Mouse (Mus musculus): ENCODE results near the gene 1700047I17Rik2. TPM values are rescaled to one million over a fixed set of nuclear protein-coding genes. Genes with fewer than 3 reads are reported as not detected.
A peak's percentile ranks its signal among the peaks of the same experiment; 100 is the strongest.
"Not testable (repeated sequence)": the region's sequence is repeated elsewhere in the genome, so short reads cannot be mapped to it uniquely, and the experiment has no call there.

Gene 1700047I17Rik2
- total RNA-seq (2014; rRNA removed) = 0.28 TPM in 1 of 2 replicates, not detected in the other
- polyA plus RNA-seq (2012; rRNA removed) = not detected in 2 replicates

GRCm38 (mm10) chr12:55199306-55199705 is at the start of gene 1700047I17Rik2:
Gene 1700047I17Rik2, plus strand, starts transcription at chr12:55199592.
- H3K27me3 ChIP-seq (ENCODE audit: control insufficient read depth, insufficient read depth, low read length); H3K9ac ChIP-seq (ENCODE audit: low read depth, low read length); H3K27ac ChIP-seq (replicated peaks; ENCODE audit: insufficient read depth, low read depth, low read length); H3K36me3 ChIP-seq (ENCODE audit: control insufficient read depth, insufficient read depth, low read length); H3K79me2 ChIP-seq (ENCODE audit: control insufficient read depth, insufficient read depth, low read length); DNase-seq (ENCODE audit: extremely low read depth, low read depth, low spot score); H3K4me1 ChIP-seq (ENCODE audit: control insufficient read depth, insufficient read depth, low read length); H3K4me3 ChIP-seq (ENCODE audit: insufficient read depth, low read depth, low read length): not testable (repeated sequence)
- no CpG with 5 or more reads among the region's 40 CpGs for WGBS

- not testable (repeated sequence) for H3K36me3 ChIP-seq (ENCODE audit: control insufficient read depth, insufficient read depth, low read length); H3K27ac ChIP-seq (replicated peaks; ENCODE audit: insufficient read depth, low read depth, low read length); H3K27me3 ChIP-seq (ENCODE audit: control insufficient read depth, insufficient read depth, low read length); H3K79me2 ChIP-seq (ENCODE audit: control insufficient read depth, insufficient read depth, low read length); DNase-seq (ENCODE audit: extremely low read depth, low read depth, low spot score); H3K4me1 ChIP-seq (ENCODE audit: control insufficient read depth, insufficient read depth, low read length); H3K9ac ChIP-seq (ENCODE audit: low read depth, low read length)
- H3K4me3 ChIP-seq (ENCODE audit: insufficient read depth, low read depth, low read length) = peak within 1 kb of the TSS; percentile 37; the same call in 1 of the 2 replicates
- WGBS = no CpG with 5 or more reads among the region's 57 CpGs
Observed at GRCm38 (mm10) chr12:55154559-55155448, 44.6 kb upstream of the 1700047I17Rik2 start, which contains the start of gene Srp54b. Gene Srp54b, plus strand, starts transcription at chr12:55155104.

GRCm38 (mm10) chr12:55155449-55155783 is 44.0 kb upstream of the 1700047I17Rik2 start:
- H3K79me2 ChIP-seq (ENCODE audit: control insufficient read depth, insufficient read depth, low read length); H3K36me3 ChIP-seq (ENCODE audit: control insufficient read depth, insufficient read depth, low read length); H3K9ac ChIP-seq (ENCODE audit: low read depth, low read length); H3K27me3 ChIP-seq (ENCODE audit: control insufficient read depth, insufficient read depth, low read length); H3K4me1 ChIP-seq (ENCODE audit: control insufficient read depth, insufficient read depth, low read length); DNase-seq (ENCODE audit: extremely low read depth, low read depth, low spot score); H3K27ac ChIP-seq (replicated peaks; ENCODE audit: insufficient read depth, low read depth, low read length): not testable (repeated sequence)
- H3K4me3 ChIP-seq (ENCODE audit: insufficient read depth, low read depth, low read length) = peak overlapping the region; percentile 37; the same call in 1 of the 2 replicates
- WGBS = 0% methylated on average over 10 of the region's 24 CpGs

GRCm38 (mm10) chr12:55167034-55167557 is 32.3 kb upstream of the 1700047I17Rik2 start:
- not testable (repeated sequence) for H3K27me3 ChIP-seq (ENCODE audit: control insufficient read depth, insufficient read depth, low read length); H3K36me3 ChIP-seq (ENCODE audit: control insufficient read depth, insufficient read depth, low read length); H3K9ac ChIP-seq (ENCODE audit: low read depth, low read length); H3K4me1 ChIP-seq (ENCODE audit: control insufficient read depth, insufficient read depth, low read length); DNase-seq (ENCODE audit: extremely low read depth, low read depth, low spot score); H3K79me2 ChIP-seq (ENCODE audit: control insufficient read depth, insufficient read depth, low read length); H3K27ac ChIP-seq (replicated peaks; ENCODE audit: insufficient read depth, low read depth, low read length); H3K4me3 ChIP-seq (ENCODE audit: insufficient read depth, low read depth, low read length)
- no CpG with 5 or more reads among the region's 7 CpGs for WGBS

- WGBS = no CpG with 5 or more reads among the region's 8 CpGs
- H3K36me3 ChIP-seq (ENCODE audit: control insufficient read depth, insufficient read depth, low read length); H3K79me2 ChIP-seq (ENCODE audit: control insufficient read depth, insufficient read depth, low read length): not testable (repeated sequence)
Observed at GRCm38 (mm10) chr12:55187686-55188085, 11.7 kb upstream of the 1700047I17Rik2 start.

GRCm38 (mm10) chr12:55189127-55189526 is 10.3 kb upstream of the 1700047I17Rik2 start:
- no CpG with 5 or more reads among the region's 5 CpGs for WGBS

More at GRCm38 (mm10) chr12:55187686-55188085, 11.7 kb upstream of the 1700047I17Rik2 start:
- H3K4me1 ChIP-seq (ENCODE audit: control insufficient read depth, insufficient read depth, low read length); H3K27ac ChIP-seq (replicated peaks; ENCODE audit: insufficient read depth, low read depth, low read length); DNase-seq (ENCODE audit: extremely low read depth, low read depth, low spot score); H3K27me3 ChIP-seq (ENCODE audit: control insufficient read depth, insufficient read depth, low read length); H3K4me3 ChIP-seq (ENCODE audit: insufficient read depth, low read depth, low read length); H3K9ac ChIP-seq (ENCODE audit: low read depth, low read length): not testable (repeated sequence)

GRCm38 (mm10) chr12:55199799-55200198 is 407 bp downstream of the 1700047I17Rik2 start:
- H3K27me3 ChIP-seq (ENCODE audit: control insufficient read depth, insufficient read depth, low read length); H3K4me3 ChIP-seq (ENCODE audit: insufficient read depth, low read depth, low read length); H3K79me2 ChIP-seq (ENCODE audit: control insufficient read depth, insufficient read depth, low read length); H3K4me1 ChIP-seq (ENCODE audit: control insufficient read depth, insufficient read depth, low read length); H3K36me3 ChIP-seq (ENCODE audit: control insufficient read depth, insufficient read depth, low read length); H3K27ac ChIP-seq (replicated peaks; ENCODE audit: insufficient read depth, low read depth, low read length); DNase-seq (ENCODE audit: extremely low read depth, low read depth, low spot score); H3K9ac ChIP-seq (ENCODE audit: low read depth, low read length): not testable (repeated sequence)
- WGBS = no CpG with 5 or more reads among the region's 18 CpGs

More at GRCm38 (mm10) chr12:55189127-55189526, 10.3 kb upstream of the 1700047I17Rik2 start:
- not testable (repeated sequence) for H3K27me3 ChIP-seq (ENCODE audit: control insufficient read depth, insufficient read depth, low read length); H3K79me2 ChIP-seq (ENCODE audit: control insufficient read depth, insufficient read depth, low read length); H3K9ac ChIP-seq (ENCODE audit: low read depth, low read length); H3K4me1 ChIP-seq (ENCODE audit: control insufficient read depth, insufficient read depth, low read length); H3K4me3 ChIP-seq (ENCODE audit: insufficient read depth, low read depth, low read length); DNase-seq (ENCODE audit: extremely low read depth, low read depth, low spot score); H3K27ac ChIP-seq (replicated peaks; ENCODE audit: insufficient read depth, low read depth, low read length); H3K36me3 ChIP-seq (ENCODE audit: control insufficient read depth, insufficient read depth, low read length)

GRCm38 (mm10) chr12:55212944-55213343 is 13.6 kb downstream of the 1700047I17Rik2 start:
- H3K27ac ChIP-seq (replicated peaks; ENCODE audit: insufficient read depth, low read depth, low read length); DNase-seq (ENCODE audit: extremely low read depth, low read depth, low spot score); H3K9ac ChIP-seq (ENCODE audit: low read depth, low read length); H3K79me2 ChIP-seq (ENCODE audit: control insufficient read depth, insufficient read depth, low read length); H3K4me1 ChIP-seq (ENCODE audit: control insufficient read depth, insufficient read depth, low read length); H3K36me3 ChIP-seq (ENCODE audit: control insufficient read depth, insufficient read depth, low read length); H3K27me3 ChIP-seq (ENCODE audit: control insufficient read depth, insufficient read depth, low read length); H3K4me3 ChIP-seq (ENCODE audit: insufficient read depth, low read depth, low read length): not testable (repeated sequence)
- WGBS = no CpG with 5 or more reads among the region's 6 CpGs
